Mouse (Mus musculus) T-helper 2 cell (primary cell): Measurements from ENCODE around the gene Sec22c.

Experiments used
- in situ Hi-C: fragments of 300-600 bp; cut with MboI, MseI; formaldehyde crosslinking; loops from one replicate; pipeline ENCODE4 v1.15.1; 2025; ENCODE audit warnings: high pct_unique_total_duplicates

The Sec22c gene

GRCm38 (mm10) chr9:121704646-121705625 lies at the start of gene Sec22c:
Gene Sec22c, minus strand, starts transcription at chr9:121705490.
- in situ Hi-C loops, result loop anchor here (10.0 kb wide), 1 partner anchor 150 kb away; the partner anchor contains the start of gene Higd1a

DNA sequence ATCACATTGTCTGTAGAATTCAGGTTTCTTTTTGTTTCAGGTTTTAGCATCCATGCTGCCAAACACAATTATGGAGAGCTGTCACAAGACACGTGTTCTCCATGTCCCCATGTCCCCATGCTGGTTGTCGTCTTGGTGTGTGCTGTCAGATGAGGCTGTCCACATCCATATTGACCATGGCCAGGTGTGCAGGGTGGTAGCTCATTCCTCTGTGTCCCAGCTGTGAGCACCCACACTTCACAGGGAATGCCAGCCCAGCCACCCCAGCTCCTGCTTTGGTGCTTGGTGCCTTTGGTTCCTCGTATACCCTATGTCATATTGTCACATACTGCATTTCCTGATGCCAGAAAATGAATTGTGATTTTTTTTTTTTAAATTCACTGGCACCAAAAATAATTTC lies 49.3 kb upstream of the Sec22c start:
- in situ Hi-C loops, result no loop called here

DNA sequence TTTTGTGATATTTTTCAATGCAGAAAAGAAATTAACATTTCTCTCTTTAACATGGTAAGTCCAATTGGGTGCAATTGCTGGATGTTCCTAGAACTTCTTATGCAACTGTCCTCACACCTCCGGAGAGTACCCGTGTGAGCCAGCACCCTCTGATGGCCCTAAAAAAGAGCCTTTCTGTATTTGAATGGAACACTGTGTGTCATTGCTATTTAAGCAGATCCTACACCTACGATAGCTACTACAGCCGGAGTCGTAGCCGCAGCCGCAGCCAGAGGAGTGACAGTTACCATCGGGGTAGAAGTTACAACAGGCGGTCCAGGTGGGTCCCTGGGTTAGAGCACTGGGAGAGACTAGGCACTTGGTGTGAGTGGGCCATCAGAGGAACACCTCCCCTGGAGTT lies 47.5 kb upstream of the Sec22c start:
- in situ Hi-C loops, result no loop called here

DNA sequence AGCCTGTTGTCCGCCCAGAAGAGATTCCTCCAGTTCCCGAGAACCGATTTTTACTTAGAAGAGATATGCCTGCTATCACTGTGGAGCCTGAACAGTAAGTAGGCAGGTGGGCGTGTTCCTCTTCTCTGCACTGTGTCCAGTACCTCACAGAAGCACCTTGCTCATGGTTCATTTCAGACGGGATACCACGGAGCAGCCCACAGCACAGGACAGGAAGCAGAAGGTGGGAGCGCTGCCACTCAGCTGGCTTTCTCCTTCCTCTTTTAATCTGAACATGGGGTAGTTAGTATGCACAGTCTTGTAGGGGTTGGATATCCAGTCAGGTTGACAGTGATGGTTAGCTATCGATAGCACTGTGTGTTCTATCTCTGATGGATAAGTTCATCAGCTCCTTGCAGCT lies 38.8 kb upstream of the Sec22c start:
- in situ Hi-C loops, result no loop called here

- in situ Hi-C loops, result no loop called here
Measured at GRCm38 (mm10) chr9:121741168-121741567, 35.9 kb upstream of the Sec22c start.

GRCm38 (mm10) chr9:121740490-121740889 lies 35.2 kb upstream of the Sec22c start:
- in situ Hi-C loops, result no loop called here

DNA sequence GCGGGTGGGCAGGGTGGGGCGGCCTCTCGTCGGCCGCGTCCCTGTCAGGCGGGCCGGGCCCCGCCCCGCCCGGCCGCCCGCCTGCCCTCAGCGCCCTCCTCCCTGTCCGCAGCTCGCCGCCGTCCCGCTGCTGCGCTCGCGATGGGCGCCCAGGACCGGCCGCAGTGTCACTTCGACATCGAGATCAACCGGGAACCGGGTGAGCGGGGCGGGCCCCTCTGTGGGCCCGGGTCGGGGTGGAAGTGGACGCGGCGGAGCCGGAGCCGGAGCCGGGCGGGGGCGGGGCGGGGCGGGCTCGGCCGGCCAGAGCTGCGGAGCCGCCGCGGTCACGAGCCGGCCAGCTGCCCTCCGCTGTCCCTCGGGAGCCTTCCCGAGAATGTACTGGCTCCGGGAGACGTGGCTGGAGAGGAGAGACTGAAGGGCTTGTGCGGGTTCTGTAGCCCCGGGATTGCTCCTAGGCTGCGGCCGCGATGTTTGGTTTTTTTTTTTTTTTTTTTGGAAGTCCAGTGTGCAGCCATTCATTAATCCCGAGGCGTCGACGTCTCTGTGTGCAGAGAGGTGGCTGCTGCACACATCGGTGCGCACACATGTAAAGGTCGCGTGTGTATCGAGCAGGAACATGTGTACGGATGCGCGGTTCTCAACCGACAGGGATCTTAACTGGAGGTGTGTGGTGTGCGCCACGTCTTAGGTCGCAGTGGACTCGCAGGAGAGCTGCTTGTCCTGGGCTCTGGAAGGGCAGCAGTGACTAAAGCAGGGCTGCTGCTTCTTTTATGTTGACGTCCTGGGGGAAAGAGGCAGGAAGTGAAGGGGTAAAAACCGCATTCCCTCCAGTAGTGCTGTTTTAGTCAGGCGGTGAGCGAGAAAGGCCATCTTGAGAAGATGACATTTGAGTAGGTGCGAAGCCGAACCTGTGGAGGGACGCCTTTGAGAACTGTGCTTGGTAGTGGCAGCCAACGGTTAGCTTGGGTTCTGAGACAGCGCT lies 14.3 kb upstream of the Sec22c start:
- in situ Hi-C loops, result no loop called here

GRCm38 (mm10) chr9:121718792-121719318 lies 13.6 kb upstream of the Sec22c start, which contains the start of gene Nktr:
Gene Nktr, plus strand, starts transcription at chr9:121719169.
- in situ Hi-C loops, result no loop called here

DNA sequence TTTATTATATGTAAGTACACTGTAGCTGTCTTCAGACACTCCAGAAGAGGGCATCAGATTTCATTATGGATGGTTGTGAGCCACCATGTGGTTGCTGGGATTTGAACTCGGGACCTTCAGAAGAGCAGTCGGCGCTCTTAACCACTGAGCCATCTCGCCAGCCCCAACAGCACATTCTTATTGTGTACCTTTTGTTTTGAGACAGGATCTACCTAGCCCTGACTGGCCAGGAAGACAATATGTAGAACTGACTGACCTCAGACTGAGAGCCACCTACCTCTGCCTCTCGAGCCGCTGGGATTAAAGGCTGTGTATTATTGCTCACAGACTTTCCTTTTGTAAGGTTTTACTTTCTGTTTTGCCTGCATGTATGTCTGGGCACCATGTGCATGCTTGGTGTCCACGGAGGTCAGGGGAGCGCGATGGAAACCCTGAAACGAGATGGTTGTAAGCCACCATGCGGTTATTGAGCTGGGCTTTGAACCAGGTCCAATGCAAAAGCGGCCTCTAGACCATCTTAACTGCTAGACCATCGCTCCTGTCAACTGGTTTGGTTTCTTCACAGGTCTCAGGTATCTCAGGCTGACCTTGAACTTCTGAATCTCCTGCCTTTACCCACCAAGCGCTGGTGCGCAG lies 12.9 kb upstream of the Sec22c start:
- in situ Hi-C loops, result no loop called here

- in situ Hi-C loops, result no loop called here
Measured at GRCm38 (mm10) chr9:121717048-121717447, 11.8 kb upstream of the Sec22c start.

- in situ Hi-C loops, result no loop called here
Measured at GRCm38 (mm10) chr9:121710584-121710975, 5.3 kb upstream of the Sec22c start.

DNA sequence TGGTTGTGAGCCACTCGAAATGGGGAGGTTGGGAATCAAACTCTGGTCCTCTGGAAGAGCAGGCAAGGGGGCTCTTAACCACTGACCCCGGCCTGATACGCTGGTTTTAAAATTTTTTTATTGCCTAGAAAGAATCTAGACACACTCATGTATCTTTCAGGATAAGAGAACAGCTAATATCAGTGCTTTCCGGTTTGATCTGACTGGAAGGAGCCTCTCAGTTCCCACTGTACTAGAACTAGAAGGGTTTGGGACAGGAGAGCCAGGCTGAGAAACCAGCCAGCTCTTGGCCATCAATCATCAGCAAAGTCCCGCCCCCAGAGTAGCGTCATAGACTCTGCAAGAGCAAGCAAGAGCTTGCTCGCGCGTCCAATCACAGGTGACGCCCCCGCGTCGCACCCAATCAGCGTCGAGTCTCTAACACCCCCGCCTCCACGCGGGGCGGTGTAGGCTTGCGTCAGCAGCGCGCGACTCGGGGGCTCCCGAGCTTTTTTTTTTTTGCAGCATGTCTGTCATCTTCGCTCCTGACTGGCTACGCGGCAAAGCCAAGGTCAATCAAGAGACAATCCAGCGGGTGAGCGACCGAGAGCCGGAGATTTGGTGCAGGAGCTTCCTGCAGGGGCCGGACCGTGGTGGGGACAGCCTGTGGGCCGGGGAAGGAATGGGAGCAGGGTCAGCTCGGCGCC lies 4.8 kb upstream of the Sec22c start, which contains the start of gene Ss18l2:
Gene Ss18l2 (plus strand): TSS at position 432 of the 686 bp plus-strand sequence.
- in situ Hi-C loops, result loop anchor here (10.0 kb wide), 1 partner anchor 145 kb away; the partner anchor contains the start of gene Higd1a

DNA sequence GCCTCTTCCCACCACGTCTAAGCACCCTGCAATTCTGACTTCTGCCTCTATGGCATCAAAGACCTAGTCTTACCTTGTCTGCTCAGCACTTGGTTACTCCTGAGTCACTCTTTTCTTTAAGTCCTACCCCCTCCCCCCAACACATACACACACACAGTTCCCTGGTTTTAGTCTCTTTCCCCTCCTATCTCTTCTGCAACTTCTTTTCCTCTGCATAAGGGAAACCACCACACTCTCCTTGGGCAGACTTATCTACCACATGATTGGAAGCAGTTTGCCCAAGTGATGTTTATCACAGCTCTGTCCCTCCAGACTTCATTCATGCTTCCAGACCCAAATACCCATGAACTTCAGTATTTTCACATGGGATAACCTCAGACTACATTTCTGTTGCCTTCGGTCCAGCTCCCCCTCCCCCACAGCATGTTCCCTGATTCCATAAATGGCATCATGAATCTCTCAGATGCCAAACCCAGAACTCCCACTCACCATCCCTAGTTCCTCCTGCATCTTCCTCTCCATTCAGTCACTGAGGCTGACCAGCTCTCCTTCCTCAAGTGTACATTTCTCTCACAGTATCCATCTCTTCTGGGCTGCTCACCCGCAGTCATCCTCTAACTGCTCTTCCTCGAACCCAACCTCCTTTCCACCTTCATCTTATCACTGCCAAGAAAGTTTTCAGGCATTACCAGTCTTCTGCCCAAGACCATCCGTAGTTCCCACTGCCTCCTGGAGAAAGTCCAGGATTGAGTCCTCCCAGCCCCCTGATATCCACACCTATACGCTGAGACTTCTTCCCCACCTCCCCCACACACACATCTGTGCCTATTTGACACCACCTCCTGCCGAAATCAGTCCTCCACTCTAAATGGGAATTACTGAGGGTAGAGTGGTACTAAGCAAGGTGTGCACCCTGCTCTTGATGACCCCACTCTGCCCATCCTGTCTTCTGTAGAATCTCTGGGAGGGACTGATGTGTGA lies 3.5 kb upstream of the Sec22c start:
- in situ Hi-C loops, result loop anchor here (10.0 kb wide), 1 partner anchor 146 kb away; the partner anchor contains the start of gene Higd1a

DNA sequence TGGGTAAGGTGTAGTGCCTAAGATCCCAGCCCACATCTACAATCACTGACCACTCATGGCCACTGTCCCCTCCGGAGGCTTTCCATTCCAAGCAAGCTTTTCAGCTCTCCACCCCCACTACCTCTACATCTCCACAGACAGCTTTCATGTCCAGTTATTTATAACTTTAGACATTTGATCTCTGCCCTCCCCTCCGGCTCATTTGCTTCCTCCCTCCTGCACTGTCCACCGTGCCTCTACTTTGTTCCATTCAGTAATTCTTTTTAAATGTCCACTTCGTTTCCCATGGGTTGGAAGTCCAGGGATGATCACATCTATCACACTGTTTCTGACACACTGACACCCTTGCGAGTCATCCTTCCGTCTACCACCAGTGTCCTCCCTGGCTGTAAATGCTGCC lies 2.5 kb upstream of the Sec22c start:
- in situ Hi-C loops, result loop anchor here (10.0 kb wide), 1 partner anchor 147 kb away; the partner anchor contains the start of gene Higd1a

DNA sequence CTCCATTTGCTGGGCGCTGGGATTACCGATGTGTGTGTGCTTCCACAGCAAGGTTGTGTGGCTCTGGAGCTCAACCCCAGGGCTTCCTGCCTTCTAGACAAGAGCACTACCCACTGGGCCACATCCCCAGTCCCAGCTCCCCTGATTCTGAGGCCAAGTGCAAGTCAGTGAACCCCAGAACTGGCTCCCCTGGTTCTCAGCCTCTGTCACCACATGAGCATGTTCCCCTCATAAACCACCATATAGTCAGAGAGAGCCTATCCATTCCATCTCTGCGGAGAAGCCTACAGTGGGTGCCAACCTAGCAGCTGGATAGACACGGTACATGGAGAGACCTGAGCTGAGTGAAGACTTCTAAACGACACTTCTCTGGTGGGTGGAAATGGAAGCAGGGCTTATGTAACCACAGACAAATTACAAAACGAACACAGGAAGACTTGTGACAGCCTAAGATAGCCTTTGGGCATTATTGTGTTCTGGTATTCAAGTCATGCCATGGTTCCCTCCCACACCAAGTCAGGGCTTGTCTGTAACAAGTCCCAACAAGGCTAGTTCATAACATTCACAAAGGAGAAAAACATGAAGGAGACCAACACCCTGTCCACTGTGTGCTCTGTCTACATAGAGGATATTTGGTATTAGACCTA lies 862 bp upstream of the Sec22c start:
- in situ Hi-C loops, result loop anchor here (10.0 kb wide), 1 partner anchor 149 kb away; the partner anchor contains the start of gene Higd1a

DNA sequence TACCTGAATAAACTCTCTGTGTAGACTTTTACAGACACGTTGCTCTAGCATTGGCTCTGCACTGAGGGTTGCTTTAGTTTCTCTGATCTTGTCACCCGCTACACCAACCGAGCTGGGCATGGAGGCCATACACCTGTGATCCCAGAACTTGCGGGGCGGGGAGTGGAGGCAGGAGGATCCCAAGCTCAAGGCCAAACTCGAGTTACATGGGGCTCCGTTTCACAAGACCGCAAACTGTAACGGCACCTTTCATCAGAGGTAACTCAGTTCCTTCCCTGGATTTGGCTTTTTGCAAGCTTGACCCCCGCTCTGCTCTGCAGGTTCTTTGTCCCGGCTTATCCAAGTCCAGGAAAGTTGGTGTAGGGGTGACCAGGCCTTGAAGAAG lies 1.0 kb downstream of the Sec22c start:
- in situ Hi-C loops, result loop anchor here (10.0 kb wide), 1 partner anchor 151 kb away; the partner anchor contains the start of gene Higd1a

DNA sequence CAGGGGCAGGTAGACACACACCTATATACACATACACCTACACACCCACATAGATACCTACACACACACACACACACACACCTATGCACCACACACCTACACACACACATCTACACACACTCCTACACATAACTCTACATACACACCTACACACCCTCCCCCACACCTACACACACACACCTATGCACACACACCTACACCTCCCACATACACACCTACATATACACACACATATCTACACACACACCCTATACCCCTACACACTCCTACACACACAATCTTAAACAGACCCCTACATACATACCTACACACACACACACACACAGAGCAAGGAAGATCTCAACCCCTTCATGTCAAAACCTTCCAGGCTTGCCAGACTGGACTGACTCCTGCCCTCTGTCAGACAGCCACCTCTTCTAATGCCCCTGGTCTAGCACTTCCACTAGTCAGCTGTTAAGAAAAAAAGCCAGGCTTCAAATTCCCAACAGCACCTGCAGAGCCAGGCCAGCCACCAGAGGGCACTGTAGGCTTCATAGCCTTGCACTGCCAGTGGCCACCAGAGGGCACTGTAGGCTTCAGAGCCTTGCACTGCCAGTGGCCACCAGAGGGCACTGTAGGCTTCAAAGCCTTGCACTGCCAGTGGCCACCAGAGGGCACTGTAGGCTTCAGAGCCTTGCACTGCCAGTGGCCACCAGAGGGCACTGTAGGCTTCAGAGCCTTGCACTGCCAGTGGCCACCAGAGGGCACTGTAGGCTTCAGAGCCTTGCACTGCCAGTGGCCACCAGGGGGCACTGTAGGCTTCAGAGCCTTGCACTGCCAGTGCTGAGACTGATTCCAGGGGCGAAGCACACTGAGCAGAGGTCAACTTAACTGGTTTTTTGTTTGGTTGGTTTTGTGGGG lies 7.9 kb downstream of the Sec22c start:
- in situ Hi-C loops, result no loop called here
